Mouse (Mus musculus): ENCODE data around the gene Litaf. TPM values are rescaled to one million over a fixed set of nuclear protein-coding genes. Genes with fewer than 3 reads are reported as not detected.

Litaf gene
- polyA plus RNA-seq, 1 experiment from 2014 or later, result 87.2 TPM

DNA sequence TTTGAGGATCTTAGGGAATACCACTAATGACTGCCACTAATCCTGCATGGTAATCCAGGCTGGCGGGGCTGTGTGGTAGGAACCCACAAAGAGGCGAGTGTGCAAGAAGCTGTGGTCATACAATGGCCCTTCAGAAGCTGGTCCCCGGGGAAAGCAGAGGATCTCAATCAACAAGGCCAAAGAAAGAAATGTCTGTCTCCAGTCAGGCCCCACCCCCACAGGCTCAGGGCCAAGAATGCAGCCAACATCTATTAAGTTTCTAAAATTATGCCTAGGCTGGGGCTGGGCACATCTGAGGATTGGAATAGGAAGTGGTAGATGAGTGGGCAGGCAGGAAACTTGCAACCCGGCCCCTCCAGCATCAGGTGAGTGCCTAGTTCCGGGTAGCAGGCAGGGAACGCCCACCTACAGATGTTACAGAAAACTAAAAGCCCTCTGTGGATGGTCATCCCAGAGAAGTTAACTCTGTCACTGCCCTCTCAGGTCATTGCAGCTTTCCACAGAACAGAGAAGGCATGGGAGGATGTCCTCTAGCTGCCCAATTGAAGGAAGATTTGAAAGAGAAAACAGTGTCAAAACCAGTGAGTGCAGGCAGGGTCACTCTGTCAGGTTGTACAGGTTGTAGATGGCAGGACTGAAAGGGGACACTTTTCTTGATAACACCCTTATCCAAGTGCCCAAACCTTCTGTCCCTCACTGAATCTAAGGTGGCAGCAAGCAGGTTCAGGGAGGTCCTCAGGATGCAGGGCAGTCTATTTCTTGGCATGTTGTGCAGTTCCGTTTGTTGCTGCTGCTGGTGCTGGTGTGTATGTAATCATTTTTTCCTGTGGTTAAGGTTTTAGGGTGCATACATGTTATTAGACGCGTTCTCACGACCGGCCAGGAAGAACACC is 53.1 kb downstream of the Litaf start:
- 72% methylated on average over 11 of the region's 11 CpGs for WGBS
- H3K36me3 ChIP-seq (ENCODE audit: control insufficient read depth, insufficient read depth, low read length), result no peaks in the 10 kb centered on the region
- peak; percentile 32 for DNase-seq (ENCODE audit: low spot score)
- peaks cover 10% of the 10 kb centered on the region for H3K4me1 ChIP-seq (ENCODE audit: control insufficient read depth, insufficient read depth, low read length)
- no peak overlapping the region for H3K27ac ChIP-seq (replicated peaks; ENCODE audit: low read depth, low read length)
- no peak overlapping the region for H3K4me2 ChIP-seq (ENCODE audit: low read depth, severe bottlenecking)
- no peak overlapping the region for H3K4me3 ChIP-seq (ENCODE audit: low read depth, low read length)
- no peaks in the 10 kb centered on the region for H3K27me3 ChIP-seq (ENCODE audit: control insufficient read depth, insufficient read depth, low read length)
- no peak for ATAC-seq (ENCODE audit: insufficient number of reproducible peaks, low FRiP score, low TSS enrichment, low read depth)
- H3K9me3 ChIP-seq (ENCODE audit: control insufficient read depth, low read length), result no peaks in the 10 kb centered on the region
- no peak overlapping the region for H3K9ac ChIP-seq (ENCODE audit: low read length)

DNA sequence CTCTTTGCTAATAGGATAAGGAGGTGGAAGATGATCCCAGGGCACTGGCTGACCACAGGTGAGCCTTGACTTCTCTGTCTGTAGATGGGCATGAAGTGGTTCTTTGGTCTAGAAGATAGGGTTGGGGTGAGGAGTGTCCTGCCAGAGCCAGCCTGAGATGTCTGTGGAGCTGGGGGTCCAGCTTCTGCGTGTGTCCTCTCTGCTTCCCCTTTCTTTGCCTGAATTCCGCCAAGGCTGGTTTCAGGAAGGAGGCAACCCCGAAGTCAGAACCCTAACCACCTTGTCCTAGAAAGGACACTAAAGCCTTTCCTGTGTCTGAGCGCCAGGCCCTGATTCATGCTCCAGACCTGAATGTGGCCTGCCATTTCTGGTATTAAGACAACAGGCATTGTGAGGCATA is 54.0 kb downstream of the Litaf start:
- H3K27me3 ChIP-seq (ENCODE audit: control insufficient read depth, insufficient read depth, low read length), result no peaks in the 10 kb centered on the region
- DNase-seq (ENCODE audit: low spot score), result no peak
- H3K9me3 ChIP-seq (ENCODE audit: control insufficient read depth, low read length), result no peaks in the 10 kb centered on the region
- no peak overlapping the region for H3K9ac ChIP-seq (ENCODE audit: low read length)
- H3K27ac ChIP-seq (replicated peaks; ENCODE audit: low read depth, low read length), result no peak overlapping the region
- no peak overlapping the region for H3K4me2 ChIP-seq (ENCODE audit: low read depth, severe bottlenecking)
- no peaks in the 10 kb centered on the region for H3K36me3 ChIP-seq (ENCODE audit: control insufficient read depth, insufficient read depth, low read length)
- 89% methylated on average over 4 of the region's 4 CpGs for WGBS
- H3K4me1 ChIP-seq (ENCODE audit: control insufficient read depth, insufficient read depth, low read length), result peaks cover 12% of the 10 kb centered on the region
- no peak for ATAC-seq (ENCODE audit: insufficient number of reproducible peaks, low FRiP score, low TSS enrichment, low read depth)
- no peak overlapping the region for H3K4me3 ChIP-seq (ENCODE audit: low read depth, low read length)

GRCm38 (mm10) chr16:11011206-11011605 is 54.8 kb downstream of the Litaf start:
- no peaks in the 10 kb centered on the region for H3K36me3 ChIP-seq (ENCODE audit: control insufficient read depth, insufficient read depth, low read length)
- no peak overlapping the region for H3K4me3 ChIP-seq (ENCODE audit: low read depth, low read length)
- H3K9ac ChIP-seq (ENCODE audit: low read length), result no peak overlapping the region
- H3K27ac ChIP-seq (replicated peaks; ENCODE audit: low read depth, low read length), result no peak overlapping the region
- no peak for DNase-seq (ENCODE audit: low spot score)
- H3K4me1 ChIP-seq (ENCODE audit: control insufficient read depth, insufficient read depth, low read length), result peaks cover 12% of the 10 kb centered on the region
- no peak for ATAC-seq (ENCODE audit: insufficient number of reproducible peaks, low FRiP score, low TSS enrichment, low read depth)
- 70% methylated on average over 2 of the region's 2 CpGs for WGBS
- no peak overlapping the region for H3K4me2 ChIP-seq (ENCODE audit: low read depth, severe bottlenecking)
- H3K27me3 ChIP-seq (ENCODE audit: control insufficient read depth, insufficient read depth, low read length), result no peaks in the 10 kb centered on the region
- H3K9me3 ChIP-seq (ENCODE audit: control insufficient read depth, low read length), result no peaks in the 10 kb centered on the region

DNA sequence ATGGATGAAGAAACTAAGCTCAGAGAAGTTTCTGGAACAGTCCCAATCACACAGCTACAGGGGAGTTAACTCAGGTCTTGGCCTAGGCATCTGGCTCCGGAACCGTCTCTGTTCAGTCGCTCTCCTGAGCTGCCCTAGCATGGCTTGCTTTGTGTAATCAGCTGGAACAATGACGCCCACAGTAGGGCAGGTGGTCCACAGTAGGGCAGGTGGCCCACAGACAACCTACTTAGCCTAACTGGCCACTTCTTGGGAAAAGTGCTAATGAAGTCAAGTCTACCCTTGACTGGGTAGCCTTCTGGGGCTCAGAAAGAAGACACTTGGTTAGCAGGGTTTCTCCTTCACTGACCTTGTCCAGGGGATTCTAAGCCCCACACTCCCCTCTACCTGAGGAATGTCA is 55.7 kb downstream of the Litaf start:
- no peak overlapping the region for H3K9ac ChIP-seq (ENCODE audit: low read length)
- no peak overlapping the region for H3K27ac ChIP-seq (replicated peaks; ENCODE audit: low read depth, low read length)
- peaks cover 12% of the 10 kb centered on the region for H3K4me1 ChIP-seq (ENCODE audit: control insufficient read depth, insufficient read depth, low read length)
- no peak for ATAC-seq (ENCODE audit: insufficient number of reproducible peaks, low FRiP score, low TSS enrichment, low read depth)
- 95% methylated on average over 4 of the region's 4 CpGs for WGBS
- H3K4me3 ChIP-seq (ENCODE audit: low read depth, low read length), result no peak overlapping the region
- DNase-seq (ENCODE audit: low spot score), result no peak
- no peaks in the 10 kb centered on the region for H3K27me3 ChIP-seq (ENCODE audit: control insufficient read depth, insufficient read depth, low read length)
- H3K4me2 ChIP-seq (ENCODE audit: low read depth, severe bottlenecking), result no peak overlapping the region
- no peaks in the 10 kb centered on the region for H3K9me3 ChIP-seq (ENCODE audit: control insufficient read depth, low read length)
- no peaks in the 10 kb centered on the region for H3K36me3 ChIP-seq (ENCODE audit: control insufficient read depth, insufficient read depth, low read length)

DNA sequence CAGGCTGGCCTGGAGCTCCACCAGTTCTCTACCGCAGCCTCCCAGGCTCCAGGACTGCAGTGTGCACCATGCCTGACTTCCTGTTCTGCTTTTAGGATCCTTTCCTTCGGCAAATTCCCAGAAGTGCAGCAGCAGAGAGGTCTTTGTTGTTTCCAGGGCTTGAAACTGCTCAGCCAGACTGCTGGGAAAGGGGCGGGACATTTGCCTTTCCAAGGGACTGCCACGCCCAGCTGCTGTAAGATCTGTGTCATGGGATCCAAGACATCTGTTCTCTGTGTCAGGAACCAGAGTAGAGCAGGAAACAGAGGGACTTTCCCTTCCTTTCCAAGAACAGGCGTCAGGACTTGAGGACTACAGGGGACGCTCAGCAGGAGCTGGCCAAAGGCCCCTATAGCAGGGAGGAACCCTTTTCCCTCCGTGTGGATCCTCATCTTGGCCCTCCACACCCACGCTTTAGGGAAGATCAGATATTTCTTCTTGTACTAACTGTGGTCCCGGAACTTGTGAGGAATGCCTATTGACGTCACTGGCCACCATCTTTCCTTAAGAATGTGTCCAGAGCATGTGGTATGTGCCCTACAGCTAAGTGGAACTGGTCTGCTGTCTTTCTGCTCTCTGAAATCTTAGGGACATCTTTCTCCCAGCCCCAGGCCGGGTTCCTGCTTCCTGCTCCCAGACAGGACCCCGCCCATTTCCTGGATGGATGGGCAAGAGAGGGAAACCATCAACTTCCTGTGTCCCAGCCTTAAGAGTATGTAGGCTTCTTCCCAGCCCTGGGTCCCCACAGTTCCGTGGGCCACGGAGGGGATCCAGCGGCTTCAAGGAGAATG is 57.6 kb downstream of the Litaf start:
- no peaks in the 10 kb centered on the region for H3K27me3 ChIP-seq (ENCODE audit: control insufficient read depth, insufficient read depth, low read length)
- DNase-seq (ENCODE audit: low spot score) (peak; percentile 83), ATAC-seq (ENCODE audit: insufficient number of reproducible peaks, low FRiP score, low TSS enrichment, low read depth) (peak; percentile 73)
- H3K9ac ChIP-seq (ENCODE audit: low read length), result peak overlapping the region; percentile 31; the same call in 1 of the 2 replicates
- H3K4me2 ChIP-seq (ENCODE audit: low read depth, severe bottlenecking), result peak overlapping the region; percentile 8; the same call in 1 of the 2 replicates
- peaks cover 12% of the 10 kb centered on the region for H3K4me1 ChIP-seq (ENCODE audit: control insufficient read depth, insufficient read depth, low read length)
- H3K36me3 ChIP-seq (ENCODE audit: control insufficient read depth, insufficient read depth, low read length), result no peaks in the 10 kb centered on the region
- 28% methylated on average over 15 of the region's 15 CpGs for WGBS
- peak overlapping the region; percentile 90 for H3K27ac ChIP-seq (replicated peaks; ENCODE audit: low read depth, low read length)
- no peak overlapping the region for H3K4me3 ChIP-seq (ENCODE audit: low read depth, low read length)
- no peaks in the 10 kb centered on the region for H3K9me3 ChIP-seq (ENCODE audit: control insufficient read depth, low read length)

DNA sequence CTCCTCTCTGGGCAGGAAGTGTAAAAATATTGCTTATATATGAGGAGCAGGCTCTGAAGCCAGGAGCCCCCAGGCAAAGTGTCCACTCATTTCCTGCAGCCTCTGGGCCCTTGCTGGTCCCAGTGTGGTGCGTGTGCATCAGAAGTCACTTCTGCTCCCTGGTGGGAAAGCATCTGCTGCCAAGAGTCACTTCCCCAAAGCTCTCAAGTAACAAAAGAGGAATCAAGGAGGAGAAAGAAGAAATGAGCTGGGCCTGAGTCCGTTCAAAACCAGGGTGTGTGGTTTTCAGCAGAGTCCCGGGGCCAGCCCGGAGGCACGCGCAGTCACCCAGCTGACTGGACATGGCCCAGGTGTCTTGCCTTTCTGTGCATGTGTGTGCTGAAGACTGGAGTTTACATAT is 59.9 kb downstream of the Litaf start:
- no peaks in the 10 kb centered on the region for H3K9me3 ChIP-seq (ENCODE audit: control insufficient read depth, low read length)
- H3K27ac ChIP-seq (replicated peaks; ENCODE audit: low read depth, low read length), result no peak overlapping the region; the same call in 1 of the 2 replicates
- no peak overlapping the region for H3K4me3 ChIP-seq (ENCODE audit: low read depth, low read length)
- no peak overlapping the region for H3K4me2 ChIP-seq (ENCODE audit: low read depth, severe bottlenecking)
- no peaks in the 10 kb centered on the region for H3K27me3 ChIP-seq (ENCODE audit: control insufficient read depth, insufficient read depth, low read length)
- DNase-seq (ENCODE audit: low spot score), result no peak
- no peaks in the 10 kb centered on the region for H3K36me3 ChIP-seq (ENCODE audit: control insufficient read depth, insufficient read depth, low read length)
- no peak overlapping the region for H3K9ac ChIP-seq (ENCODE audit: low read length)
- H3K4me1 ChIP-seq (ENCODE audit: control insufficient read depth, insufficient read depth, low read length), result peaks cover 12% of the 10 kb centered on the region
- 83% methylated on average over 6 of the region's 6 CpGs for WGBS
- ATAC-seq (ENCODE audit: insufficient number of reproducible peaks, low FRiP score, low TSS enrichment, low read depth), result no peak

GRCm38 (mm10) chr16:11001703-11002659 is 64.0 kb downstream of the Litaf start:
- DNase-seq (ENCODE audit: low spot score), result no peak

DNA sequence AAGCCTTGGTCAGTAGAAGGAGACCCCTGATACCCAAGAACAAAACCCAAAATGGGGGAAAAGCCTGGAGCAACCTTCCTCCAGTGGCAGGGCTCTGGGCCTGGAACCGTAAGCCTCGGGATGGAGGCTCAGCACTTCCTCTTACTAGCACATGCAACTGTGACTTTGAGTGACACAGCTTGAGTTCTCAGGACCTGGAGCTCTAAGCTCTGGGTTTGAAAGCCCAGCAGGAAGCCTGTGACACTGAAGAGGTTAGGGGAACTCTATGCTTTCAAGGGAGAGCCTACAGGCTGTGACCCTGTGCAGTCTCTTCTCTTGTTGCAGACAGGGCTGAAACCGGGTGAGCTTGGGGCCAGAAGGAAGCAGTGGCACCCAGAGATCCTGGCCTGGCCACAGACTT is 66.1 kb downstream of the Litaf start:
- H3K4me1 ChIP-seq (ENCODE audit: control insufficient read depth, insufficient read depth, low read length), result no peaks in the 10 kb centered on the region
- DNase-seq (ENCODE audit: low spot score), result no peak
- no peak for ATAC-seq (ENCODE audit: insufficient number of reproducible peaks, low FRiP score, low TSS enrichment, low read depth)
- H3K27me3 ChIP-seq (ENCODE audit: control insufficient read depth, insufficient read depth, low read length), result no peaks in the 10 kb centered on the region
- H3K36me3 ChIP-seq (ENCODE audit: control insufficient read depth, insufficient read depth, low read length), result no peaks in the 10 kb centered on the region
- H3K9me3 ChIP-seq (ENCODE audit: control insufficient read depth, low read length), result no peaks in the 10 kb centered on the region
- H3K27ac ChIP-seq (replicated peaks; ENCODE audit: low read depth, low read length), result no peak overlapping the region
- 72% methylated on average over 3 of the region's 3 CpGs for WGBS
- no peak overlapping the region for H3K4me3 ChIP-seq (ENCODE audit: low read depth, low read length)
- no peak overlapping the region for H3K4me2 ChIP-seq (ENCODE audit: low read depth, severe bottlenecking)
- H3K9ac ChIP-seq (ENCODE audit: low read length), result no peak overlapping the region

More at GRCm38 (mm10) chr16:11001703-11002659, 64.0 kb downstream of the Litaf start:
- ATAC-seq (ENCODE audit: insufficient number of reproducible peaks, low FRiP score, low TSS enrichment, low read depth), result no peak
- Histone ChIP-seq H3K9me3 (ENCODE audit: control insufficient read depth, low read length) (no peaks in the 10 kb centered on the region), H3K4me3 (ENCODE audit: low read depth, low read length) (no peak overlapping the region), H3K9ac (ENCODE audit: low read length) (no peak overlapping the region), H3K36me3 (ENCODE audit: control insufficient read depth, insufficient read depth, low read length) (no peaks in the 10 kb centered on the region), H3K4me2 (ENCODE audit: low read depth, severe bottlenecking) (no peak overlapping the region), H3K27ac (replicated peaks; ENCODE audit: low read depth, low read length) (no peak overlapping the region), H3K4me1 (ENCODE audit: control insufficient read depth, insufficient read depth, low read length) (no peaks in the 10 kb centered on the region), H3K27me3 (ENCODE audit: control insufficient read depth, insufficient read depth, low read length) (no peaks in the 10 kb centered on the region)
- 87% methylated on average over 7 of the region's 7 CpGs for WGBS

All from limb, embryonic 11.5 days (tissue).